Mouse (Mus musculus) embryonic fibroblast, embryonic 13.5 days (primary cell): ENCODE data around the gene Tmem199. TPM values are rescaled to one million over a fixed set of nuclear protein-coding genes. Genes with fewer than 3 reads are reported as not detected.

Experiments used
- H3K27ac ChIP-seq: 2 replicates; pipeline ENCODE4 v1.5.1; 2012; ENCODE audit warnings: low read length, control low read depth, inconsistent platforms; ENCODE audit not compliant: insufficient read depth
- H3K4me1 ChIP-seq: 2 replicates; pipeline ENCODE4 v1.6.1; 2011; ENCODE audit warnings: low read length; ENCODE audit not compliant: control insufficient read depth, insufficient read depth
- H3K4me3 ChIP-seq: 2 replicates; pipeline ENCODE4 v1.5.1; 2011; ENCODE audit warnings: mild to moderate bottlenecking, control low read depth, low read length; ENCODE audit not compliant: insufficient read depth
- CTCF ChIP-seq: IDR thresholded peaks from 2 replicates; pipeline ENCODE4 v1.5.1; 2011; ENCODE audit warnings: mild to moderate bottlenecking, control low read depth, low read length, moderate library complexity, borderline replicate concordance; ENCODE audit not compliant: insufficient read depth
- POLR2A ChIP-seq: IDR thresholded peaks from 2 replicates; pipeline ENCODE4 v1.6.1; 2011; ENCODE audit warnings: low read depth, mild to moderate bottlenecking, control low read depth, low read length, moderate library complexity
- polyA plus RNA-seq: library from polyadenylated mRNA; stranded (reverse); fragments of >200 nt; gene quantifications from 2 replicates; pipeline ENCODE4 v1.2.4, GENCODE M21; 2011; ENCODE audit warnings: low read depth; ENCODE audit not compliant: missing spikeins, insufficient read length

Gene Tmem199
- polyA plus RNA-seq, 1 experiment, result 16.6 TPM

GRCm38 (mm10) chr11:78463286-78464036, 48.5 kb downstream of the Tmem199 start:
- H3K4me3 ChIP-seq, result no peak overlapping the region
- H3K4me1 ChIP-seq, result peaks cover 3% of the 10 kb centered on the region; the same call in 1 of the 2 replicates
- TF ChIP-seq CTCF (no peak), POLR2A (no peak)
- H3K27ac ChIP-seq, result no peak overlapping the region

DNA sequence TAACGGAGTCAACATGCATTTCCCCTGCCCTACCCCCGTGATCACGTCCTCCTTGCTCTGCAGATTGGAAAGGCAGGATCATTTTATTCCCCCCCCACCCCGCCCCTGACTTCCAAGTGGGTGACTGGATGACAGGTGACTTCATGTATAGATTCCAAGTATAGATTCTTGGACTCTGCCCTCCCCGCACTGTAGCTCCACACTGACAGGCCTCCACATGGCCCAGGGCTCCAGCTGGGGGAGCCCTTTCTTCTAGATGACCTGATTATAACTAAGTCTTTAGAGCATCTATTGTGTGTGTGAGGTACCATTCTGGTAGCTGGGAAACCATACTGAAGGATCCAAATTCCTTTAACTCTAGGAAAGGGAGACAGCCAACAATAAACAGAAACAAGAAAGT, 49.3 kb downstream of the Tmem199 start:
- no peak overlapping the region for H3K4me3 ChIP-seq
- H3K27ac ChIP-seq, result no peak overlapping the region
- no peak for TF ChIP-seq CTCF
- no peak for TF ChIP-seq POLR2A
- peaks cover 3% of the 10 kb centered on the region; the same call in 1 of the 2 replicates for H3K4me1 ChIP-seq

- Histone ChIP-seq H3K4me1 (peaks cover 3% of the 10 kb centered on the region; the same call in 1 of the 2 replicates), H3K4me3 (no peak overlapping the region), H3K27ac (no peak overlapping the region)
- TF ChIP-seq CTCF (no peak), POLR2A (no peak)
These were observed 50.1 kb downstream of the Tmem199 start for GRCm38 (mm10) chr11:78461894-78462293.

GRCm38 (mm10) chr11:78458740-78459139, 53.2 kb downstream of the Tmem199 start:
- TF ChIP-seq POLR2A, result no peak
- no peak for TF ChIP-seq CTCF
- no peaks in the 10 kb centered on the region for H3K4me1 ChIP-seq
- H3K27ac ChIP-seq, result no peak overlapping the region
- no peak overlapping the region for H3K4me3 ChIP-seq

Other genes starting within 250 kb of the Tmem199 start
- gene BC030499, start 221.3 kb downstream of the Tmem199 start, polyA plus RNA-seq, result 0.45 and 0.63 TPM in 2 replicates
- 22.6 and 35.1 TPM in 2 replicates for gene Spag5, start 210.6 kb downstream of the Tmem199 start, polyA plus RNA-seq
- gene Aldoc, start 189.2 kb downstream of the Tmem199 start, polyA plus RNA-seq, result 2.8 and 5.3 TPM in 2 replicates
- 62.1 and 65.0 TPM in 2 replicates for gene Pigs, start 183.8 kb downstream of the Tmem199 start, polyA plus RNA-seq
- gene Unc119, start 168.7 kb downstream of the Tmem199 start, polyA plus RNA-seq, result 14.4 and 19.2 TPM in 2 replicates
- 0.15 TPM in 1 of 2 replicates, not detected in the other for gene Foxn1, start 125.6 kb downstream of the Tmem199 start, polyA plus RNA-seq
- gene Slc13a2, start 90.0 kb downstream of the Tmem199 start, polyA plus RNA-seq, result not detected in 2 replicates
- 4.3 and 6.5 TPM in 2 replicates for gene Slc46a1, start 46.5 kb downstream of the Tmem199 start, polyA plus RNA-seq
- gene Sarm1, start 14.4 kb downstream of the Tmem199 start, polyA plus RNA-seq, result 0.33 and 0.97 TPM in 2 replicates
- not detected in 2 replicates for gene Vtn, start 13.1 kb downstream of the Tmem199 start, polyA plus RNA-seq
- gene Sebox, start 8.7 kb downstream of the Tmem199 start, polyA plus RNA-seq, result not detected in 2 replicates
- 61.9 and 68.9 TPM in 2 replicates for gene Poldip2, start within 50 bp of the Tmem199 start, polyA plus RNA-seq
- gene Tnfaip1, start 24.2 kb upstream of the Tmem199 start, polyA plus RNA-seq, result 78.3 and 92.0 TPM in 2 replicates
- gene Ift20, start 24.2 kb upstream of the Tmem199 start, polyA plus RNA-seq, result 56.8 and 66.1 TPM in 2 replicates
- gene Tmem97, start 38.6 kb upstream of the Tmem199 start, polyA plus RNA-seq, result 63.5 and 69.6 TPM in 2 replicates
- gene Nlk, start 185.2 kb upstream of the Tmem199 start, polyA plus RNA-seq, result 13.5 and 13.8 TPM in 2 replicates
- gene Ccnq, start 239.6 kb upstream of the Tmem199 start, polyA plus RNA-seq, result 14.7 and 16.2 TPM in 2 replicates